8 mouse cellular contexts compared by ENCODE assay signal in genomic region chr5:143527486-143528307, GRCm38 (mm10). TPM values are rescaled to one million over a fixed set of nuclear protein-coding genes. Genes with fewer than 3 reads are reported as not detected.
A peak's percentile ranks its signal among the peaks of the same experiment; 100 is the strongest.
DNase-seq lines count a peak whose midpoint lies in the region; ATAC-seq and TF ChIP-seq lines count a peak whose summit lies in the region.

TSS of gene Rac1 (minus strand) at chr5:143528036.

- peaks cover 0 to 8% of the 10 kb centered on the region in 2 experiments; a peak in 1 of 4 replicates for H3K4me1 ChIP-seq in ES-E14 (ENCODE audit: control insufficient read depth in 2 of 2, insufficient read depth in 2 of 2, low read length in 2 of 2, poor library complexity in 1 of 2)
- peaks cover 28% of the 10 kb centered on the region for H3K4me1 ChIP-seq in forebrain, embryonic 16.5 days (replicated peaks; ENCODE audit: control insufficient read depth, insufficient read depth, low read length)
- peaks cover 21% of the 10 kb centered on the region for H3K4me1 ChIP-seq in lung, embryonic 14.5 days (ENCODE audit: insufficient read depth)
- H3K4me1 ChIP-seq in olfactory bulb, adult 2 months (ENCODE audit: control insufficient read depth, insufficient read depth, low read length) = peaks cover 5% of the 10 kb centered on the region; the same call in 1 of the 2 replicates
- H3K4me1 ChIP-seq in thymus, adult 2 months (replicated peaks; ENCODE audit: control insufficient read depth, insufficient read depth, low read length) = peaks cover 16% of the 10 kb centered on the region

- under 1% methylated on average over 71 of the region's 105 CpGs for WGBS in forebrain, embryonic 16.5 days
- WGBS in lung, embryonic 14.5 days = under 1% methylated on average over 97 of the region's 105 CpGs
- under 1% methylated on average over 105 of the region's 105 CpGs for WGBS in olfactory bulb, adult 2 months
- WGBS in thymus, adult 2 months = under 1% methylated on average over 101 of the region's 105 CpGs

- H3K4me3 ChIP-seq in ES-E14 (ENCODE audit: insufficient read depth in 1 of 2, low read depth in 1 of 2, low read length in 2 of 2, poor library complexity in 1 of 2, severe bottlenecking in 1 of 2) = peak within 1 kb of the TSS; percentile 81 to 82
- H3K4me3 ChIP-seq in forebrain, embryonic 16.5 days (replicated peaks; ENCODE audit: low read length) = peak within 1 kb of the TSS; percentile 98
- peak within 1 kb of the TSS; percentile 90 for H3K4me3 ChIP-seq in layer of hippocampus, adult 2 months
- peak within 1 kb of the TSS; percentile 99 for H3K4me3 ChIP-seq in lung, embryonic 14.5 days (ENCODE audit: low read depth, low read length)
- H3K4me3 ChIP-seq in olfactory bulb, adult 2 months (ENCODE audit: insufficient read depth, low read depth, low read length) = peak within 1 kb of the TSS; percentile 100
- peak within 1 kb of the TSS; percentile 85 for H3K4me3 ChIP-seq in thymus, adult 2 months (ENCODE audit: control insufficient read depth, insufficient read depth, low read length)

- H3K36me3 ChIP-seq in ES-E14 (ENCODE audit: control insufficient read depth, insufficient read depth, low read length, poor library complexity, severe bottlenecking) = no peaks in the 10 kb centered on the region; the same call in 1 of the 2 replicates
- H3K36me3 ChIP-seq in forebrain, embryonic 16.5 days (ENCODE audit: control insufficient read depth, insufficient read depth) = no peaks in the 10 kb centered on the region
- H3K36me3 ChIP-seq in lung, embryonic 14.5 days (ENCODE audit: insufficient read depth) = no peaks in the 10 kb centered on the region; the same call in 1 of the 2 replicates
- H3K36me3 ChIP-seq in thymus, adult 2 months (ENCODE audit: control insufficient read depth, insufficient read depth, low read length) = no peaks in the 10 kb centered on the region

- peak; percentile 71 for TF ChIP-seq POLR2A in olfactory bulb, adult 2 months (IDR thresholded peaks at IDR 0.05; ENCODE audit: insufficient read depth, low read depth, low read length)
- TF ChIP-seq POLR2A in thymus, adult 2 months (IDR thresholded peaks at IDR 0.05; ENCODE audit: control insufficient read depth, extremely low read depth, insufficient read depth, low read length, poor library complexity) = peak; percentile 74; the same call in 1 of the 2 replicates

- intact Hi-C loops in heart, postnatal 36 days (cut with DNase I) = loop anchor here (1.0 to 10.0 kb wide), 5 partner anchors 8 to 713 kb away; partner anchors contain the start of genes Daglb and Tnrc18

- peak within 1 kb of the TSS; percentile 89 for H3K9ac ChIP-seq in ES-E14 (ENCODE audit: insufficient read depth, low read depth, low read length, poor library complexity, severe bottlenecking)
- peak within 1 kb of the TSS; percentile 99 for H3K9ac ChIP-seq in forebrain, embryonic 16.5 days (replicated peaks; ENCODE audit: low read depth, low read length)
- H3K9ac ChIP-seq in lung, embryonic 14.5 days = peak within 1 kb of the TSS; percentile 99

- no peak for TF ChIP-seq CTCF in layer of hippocampus, adult 2 months (conservative IDR thresholded peaks at IDR 0.05)
- no peak for TF ChIP-seq CTCF in lung, embryonic 14.5 days (IDR thresholded peaks at IDR 0.05; ENCODE audit: low read depth)
- no peak for TF ChIP-seq CTCF in olfactory bulb, adult 2 months (IDR thresholded peaks at IDR 0.05; ENCODE audit: insufficient read depth, low read depth, low read length)
- TF ChIP-seq CTCF in thymus, adult 2 months (IDR thresholded peaks at IDR 0.05; ENCODE audit: borderline replicate concordance, control insufficient read depth, extremely low read depth, insufficient read depth, low read length, poor library complexity) = 0 out of 2 replicates have a peak, but pooled peaks have one; percentile 27

- no peaks in the 10 kb centered on the region for H3K27me3 ChIP-seq in forebrain, embryonic 16.5 days (replicated peaks; ENCODE audit: control insufficient read depth, insufficient read depth, low read length)
- no peaks in the 10 kb centered on the region for H3K27me3 ChIP-seq in lung, embryonic 14.5 days (ENCODE audit: insufficient read depth, low read length)
- H3K27me3 ChIP-seq in thymus, adult 2 months (ENCODE audit: control insufficient read depth, insufficient read depth, low read length) = no peaks in the 10 kb centered on the region

- in situ Hi-C loops in ES-E14 (cut with MboI; ENCODE audit: low sequenced_read_pairs in 2 of 2, unreplicated experiment in 2 of 2) = no loop called here

- peak; percentile 98 for ATAC-seq in forebrain, embryonic 16.5 days
- ATAC-seq in lung, embryonic 14.5 days (ENCODE audit: insufficient read depth) = peak; percentile 95

- peak within 1 kb of the TSS; percentile 75 for H3K27ac ChIP-seq in ES-E14 (ENCODE audit: insufficient read depth, low read depth, low read length, poor library complexity, severe bottlenecking)
- peak within 1 kb of the TSS; percentile 96 for H3K27ac ChIP-seq in forebrain, embryonic 16.5 days (ENCODE audit: low read length)
- H3K27ac ChIP-seq in layer of hippocampus, adult 2 months = peak within 1 kb of the TSS; percentile 97
- H3K27ac ChIP-seq in lung, embryonic 14.5 days (ENCODE audit: low read depth) = peak within 1 kb of the TSS; percentile 99
- peak within 1 kb of the TSS; percentile 90 for H3K27ac ChIP-seq in olfactory bulb, adult 2 months (ENCODE audit: insufficient read depth, low read depth, low read length)
- peak within 1 kb of the TSS; percentile 65 for H3K27ac ChIP-seq in thymus, adult 2 months (ENCODE audit: control insufficient read depth, insufficient read depth, low read length)

- peak within 1 kb of the TSS; percentile 94 for H3K4me2 ChIP-seq in forebrain, embryonic 16.5 days (ENCODE audit: low read length)
- H3K4me2 ChIP-seq in lung, embryonic 14.5 days = peak within 1 kb of the TSS; percentile 91

- H3K9me3 ChIP-seq in ES-E14 (ENCODE audit: control insufficient read depth, insufficient read depth, low read depth, low read length) = no peaks in the 10 kb centered on the region
- no peaks in the 10 kb centered on the region for H3K9me3 ChIP-seq in forebrain, embryonic 16.5 days (ENCODE audit: control insufficient read depth, low read length)
- no peaks in the 10 kb centered on the region for H3K9me3 ChIP-seq in lung, embryonic 14.5 days (ENCODE audit: low read depth, low read length)

- DNase-seq in ES-E14 (ENCODE audit: low read depth, low spot score) = peak; percentile 84
- peak; percentile 95 for DNase-seq in cerebellum, adult 11-12 months
- peak; percentile 96 to 97 for DNase-seq in heart, postnatal 36 days
- peak; percentile 95 to 98 for DNase-seq in layer of hippocampus, adult 2 months (ENCODE audit: low spot score in 2 of 2)
- DNase-seq in lung, embryonic 14.5 days = peak; percentile 99
- peak; percentile 93 for DNase-seq in thymus, adult 2 months

TF ChIP-seq in ES-E14, 5 proteins besides CTCF, POLR2A, EP300 and RAD21:
- TF ChIP-seq CHD2 (IDR thresholded peaks at IDR 0.05; ENCODE audit: low read depth, low read length) (peak; percentile 55; the same call in 1 of the 2 replicates), HCFC1 (IDR thresholded peaks at IDR 0.05; ENCODE audit: borderline replicate concordance, insufficient read depth, low read length) (peak; percentile 72; the same call in 1 of the 2 replicates), ZC3H11A (IDR thresholded peaks at IDR 0.05; ENCODE audit: borderline replicate concordance, low read depth, low read length) (no peak)

RNA-seq across cellular contexts. Expression of gene Rac1, which starts in this region (rescaled TPM):
- total RNA-seq in ES-E14 (2012; rRNA removed) = 90.3 and 122 TPM in 2 replicates
- polyA plus RNA-seq in forebrain, embryonic 16.5 days (2015; fragmentation: Nextera tagmentation; extraction: Ambion mirVana) = 385 and 445 TPM in 2 replicates
- 100 to 1,000 TPM; 239 to 240 TPM for total RNA-seq in heart, postnatal 36 days (2021)
- total RNA-seq in layer of hippocampus, adult 2 months (2021) = 100 to 1,000 TPM; 393 to 396 TPM
- polyA plus RNA-seq in lung, embryonic 14.5 days (2014; fragmentation: Nextera tagmentation; extraction: Ambion mirVana) = 588 and 606 TPM in 2 replicates
- 73.1 TPM in 1 of 2 replicates, not detected in the other for polyA plus RNA-seq in olfactory bulb, adult 2 months (2012; ENCODE audit: insufficient read depth, insufficient read length, low replicate concordance, missing spikeins)
- polyA plus RNA-seq in thymus, adult 2 months (2012; rRNA removed) = 274 and 275 TPM in 2 replicates

Comparison
In these comparisons a context has a peak if more than half of its experiments do, and no peak if none do; other contexts are left out.
1. Peak in every context shown above with its lines: DNase-seq, ATAC-seq, H3K4me3 ChIP-seq and H3K27ac ChIP-seq.